Mouse (Mus musculus): ENCODE measurements around the gene Vgll4. TPM values are rescaled to one million over a fixed set of nuclear protein-coding genes. Genes with fewer than 3 reads are reported as not detected.

The Vgll4 gene
- polyA plus RNA-seq, 1 experiment from 2014 or later: 76.8 TPM

- DNase-seq (ENCODE audit: low spot score): no peak
- Histone ChIP-seq H3K4me1 (peaks cover 89% of the 10 kb centered on the region), H3K4me3 (no peak overlapping the region), H3K27me3 (ENCODE audit: insufficient read depth, poor library complexity, severe bottlenecking) (no peaks in the 10 kb centered on the region), H3K9me3 (no peaks in the 10 kb centered on the region), H3K27ac (no peak overlapping the region), H3K36me3 (peaks cover 10% of the 10 kb centered on the region; the same call in 1 of the 2 replicates)
- 88% methylated on average over 3 of the region's 3 CpGs for WGBS
Measured at GRCm38 (mm10) chr6:114904818-114905217, 65.0 kb downstream of the Vgll4 start.

- peaks cover 93% of the 10 kb centered on the region for H3K4me1 ChIP-seq
- no peak overlapping the region for H3K4me3 ChIP-seq
- peaks cover 12% of the 10 kb centered on the region for H3K36me3 ChIP-seq
- H3K27ac ChIP-seq: no peak overlapping the region
- no peak for DNase-seq (ENCODE audit: low spot score)
- no peaks in the 10 kb centered on the region for H3K27me3 ChIP-seq (ENCODE audit: insufficient read depth, poor library complexity, severe bottlenecking)
- H3K9me3 ChIP-seq: no peaks in the 10 kb centered on the region
- 54% methylated on average over 6 of the region's 6 CpGs for WGBS
Measured at GRCm38 (mm10) chr6:114904233-114904632, 65.6 kb downstream of the Vgll4 start.

GRCm38 (mm10) chr6:114901921-114902320 is 67.9 kb downstream of the Vgll4 start:
- Histone ChIP-seq H3K27me3 (ENCODE audit: insufficient read depth, poor library complexity, severe bottlenecking) (no peaks in the 10 kb centered on the region), H3K9me3 (no peaks in the 10 kb centered on the region), H3K36me3 (peaks cover 21% of the 10 kb centered on the region; the same call in 1 of the 2 replicates), H3K27ac (peak overlapping the region; percentile 84), H3K4me1 (peaks cover 88% of the 10 kb centered on the region), H3K4me3 (peak overlapping the region; percentile 38)
- WGBS: 14% methylated on average over 4 of the region's 4 CpGs
- DNase-seq (ENCODE audit: low spot score): no peak

GRCm38 (mm10) chr6:114901321-114901824 is 68.4 kb downstream of the Vgll4 start:
- Histone ChIP-seq H3K9me3 (no peaks in the 10 kb centered on the region), H3K4me3 (peak overlapping the region; percentile 38), H3K27me3 (ENCODE audit: insufficient read depth, poor library complexity, severe bottlenecking) (no peaks in the 10 kb centered on the region), H3K4me1 (peaks cover 88% of the 10 kb centered on the region), H3K27ac (peak overlapping the region; percentile 84), H3K36me3 (peaks cover 26% of the 10 kb centered on the region)
- peak; percentile 95 for DNase-seq (ENCODE audit: low spot score)
- under 1% methylated on average over 12 of the region's 12 CpGs for WGBS

- H3K27ac ChIP-seq: peak overlapping the region; percentile 84
- 30% methylated on average over 10 of the region's 10 CpGs for WGBS
- DNase-seq (ENCODE audit: low spot score): no peak
- H3K9me3 ChIP-seq: no peaks in the 10 kb centered on the region
- peaks cover 36% of the 10 kb centered on the region for H3K36me3 ChIP-seq
- H3K4me1 ChIP-seq: peaks cover 82% of the 10 kb centered on the region
- H3K4me3 ChIP-seq: no peak overlapping the region; the same call in 1 of the 2 replicates
- no peaks in the 10 kb centered on the region for H3K27me3 ChIP-seq (ENCODE audit: insufficient read depth, poor library complexity, severe bottlenecking)
Measured at GRCm38 (mm10) chr6:114900194-114900593, 69.6 kb downstream of the Vgll4 start.

- Histone ChIP-seq H3K27me3 (ENCODE audit: insufficient read depth, poor library complexity, severe bottlenecking) (no peaks in the 10 kb centered on the region), H3K27ac (peak overlapping the region; percentile 84), H3K36me3 (peaks cover 38% of the 10 kb centered on the region), H3K4me3 (peak overlapping the region; percentile 22; the same call in 1 of the 2 replicates), H3K4me1 (peaks cover 82% of the 10 kb centered on the region), H3K9me3 (no peaks in the 10 kb centered on the region)
- DNase-seq (ENCODE audit: low spot score): peak; percentile 80
- 26% methylated on average over 7 of the region's 7 CpGs for WGBS
Measured at GRCm38 (mm10) chr6:114899652-114900051, 70.1 kb downstream of the Vgll4 start.

GRCm38 (mm10) chr6:114898949-114899348 is 70.8 kb downstream of the Vgll4 start:
- no peak overlapping the region for H3K4me3 ChIP-seq
- H3K27me3 ChIP-seq (ENCODE audit: insufficient read depth, poor library complexity, severe bottlenecking): no peaks in the 10 kb centered on the region
- H3K9me3 ChIP-seq: no peaks in the 10 kb centered on the region
- DNase-seq (ENCODE audit: low spot score): no peak
- H3K27ac ChIP-seq: peak overlapping the region; percentile 84; the same call in 1 of the 2 replicates
- WGBS: 91% methylated on average over 4 of the region's 4 CpGs
- H3K36me3 ChIP-seq: peaks cover 38% of the 10 kb centered on the region
- peaks cover 82% of the 10 kb centered on the region for H3K4me1 ChIP-seq

- Histone ChIP-seq H3K27ac (no peak overlapping the region), H3K27me3 (ENCODE audit: insufficient read depth, poor library complexity, severe bottlenecking) (no peaks in the 10 kb centered on the region), H3K36me3 (peaks cover 38% of the 10 kb centered on the region), H3K4me1 (peaks cover 81% of the 10 kb centered on the region), H3K9me3 (no peaks in the 10 kb centered on the region), H3K4me3 (no peak overlapping the region)
- WGBS: 48% methylated on average over 2 of the region's 2 CpGs
- DNase-seq (ENCODE audit: low spot score): no peak
Measured at GRCm38 (mm10) chr6:114896281-114896680, 73.5 kb downstream of the Vgll4 start.

- Histone ChIP-seq H3K27ac (no peak overlapping the region), H3K4me3 (no peak overlapping the region), H3K9me3 (no peaks in the 10 kb centered on the region), H3K4me1 (peaks cover 81% of the 10 kb centered on the region), H3K27me3 (ENCODE audit: insufficient read depth, poor library complexity, severe bottlenecking) (no peaks in the 10 kb centered on the region), H3K36me3 (peaks cover 44% of the 10 kb centered on the region)
- DNase-seq (ENCODE audit: low spot score): no peak
- WGBS: 94% methylated on average over 7 of the region's 7 CpGs
Measured at GRCm38 (mm10) chr6:114895191-114895590, 74.6 kb downstream of the Vgll4 start.

- no peaks in the 10 kb centered on the region for H3K9me3 ChIP-seq
- H3K27me3 ChIP-seq (ENCODE audit: insufficient read depth, poor library complexity, severe bottlenecking): no peaks in the 10 kb centered on the region
- no peak overlapping the region for H3K4me3 ChIP-seq
- DNase-seq (ENCODE audit: low spot score): no peak
- H3K27ac ChIP-seq: peak overlapping the region; percentile 63; the same call in 1 of the 2 replicates
- H3K4me1 ChIP-seq: peaks cover 78% of the 10 kb centered on the region
- 58% methylated on average over 4 of the region's 4 CpGs for WGBS
- peaks cover 45% of the 10 kb centered on the region for H3K36me3 ChIP-seq
Measured at GRCm38 (mm10) chr6:114894548-114895106, 75.2 kb downstream of the Vgll4 start.

- H3K4me3 ChIP-seq: no peak overlapping the region
- peak; percentile 74 for DNase-seq (ENCODE audit: low spot score)
- WGBS: 61% methylated on average over 20 of the region's 20 CpGs
Measured at GRCm38 (mm10) chr6:114893427-114894209, 76.2 kb downstream of the Vgll4 start.

GRCm38 (mm10) chr6:114892363-114892762 is 77.4 kb downstream of the Vgll4 start:
- Histone ChIP-seq H3K27me3 (ENCODE audit: insufficient read depth, poor library complexity, severe bottlenecking) (no peaks in the 10 kb centered on the region), H3K4me3 (no peak overlapping the region), H3K36me3 (peaks cover 33% of the 10 kb centered on the region), H3K9me3 (no peaks in the 10 kb centered on the region), H3K27ac (peak overlapping the region; percentile 63), H3K4me1 (peaks cover 85% of the 10 kb centered on the region)
- no peak for DNase-seq (ENCODE audit: low spot score)
- WGBS: 31% methylated on average over 6 of the region's 6 CpGs

More at GRCm38 (mm10) chr6:114893427-114894209, 76.2 kb downstream of the Vgll4 start:
- H3K27me3 ChIP-seq (ENCODE audit: insufficient read depth, poor library complexity, severe bottlenecking): no peaks in the 10 kb centered on the region
- H3K27ac ChIP-seq: peak overlapping the region; percentile 63
- H3K36me3 ChIP-seq: peaks cover 37% of the 10 kb centered on the region
- peaks cover 79% of the 10 kb centered on the region for H3K4me1 ChIP-seq
- H3K9me3 ChIP-seq: no peaks in the 10 kb centered on the region

GRCm38 (mm10) chr6:114891771-114892170 is 78.0 kb downstream of the Vgll4 start:
- Histone ChIP-seq H3K4me3 (no peak overlapping the region), H3K27me3 (ENCODE audit: insufficient read depth, poor library complexity, severe bottlenecking) (no peaks in the 10 kb centered on the region), H3K9me3 (no peaks in the 10 kb centered on the region), H3K4me1 (peaks cover 89% of the 10 kb centered on the region), H3K36me3 (peaks cover 32% of the 10 kb centered on the region), H3K27ac (peak overlapping the region; percentile 63)
- no peak for DNase-seq (ENCODE audit: low spot score)
- 72% methylated on average over 12 of the region's 12 CpGs for WGBS
